Mouse (Mus musculus) ES-Bruce4 (cell line): ENCODE data around the gene Serpinb9.

Experiments used
- CTCF ChIP-seq: IDR thresholded peaks from one replicate; pipeline ENCODE4 v1.8.1; 2011; ENCODE audit warnings: low read depth, low read length
- EP300 ChIP-seq: IDR thresholded peaks from 2 replicates; pipeline ENCODE4 v1.6.1; 2011; ENCODE audit warnings: low read depth, low read length; ENCODE audit not compliant: insufficient read depth
- POLR2A ChIP-seq: IDR thresholded peaks from one replicate; pipeline ENCODE4 v1.8.1; 2011; ENCODE audit warnings: low read length; ENCODE audit not compliant: insufficient read depth

DNA sequence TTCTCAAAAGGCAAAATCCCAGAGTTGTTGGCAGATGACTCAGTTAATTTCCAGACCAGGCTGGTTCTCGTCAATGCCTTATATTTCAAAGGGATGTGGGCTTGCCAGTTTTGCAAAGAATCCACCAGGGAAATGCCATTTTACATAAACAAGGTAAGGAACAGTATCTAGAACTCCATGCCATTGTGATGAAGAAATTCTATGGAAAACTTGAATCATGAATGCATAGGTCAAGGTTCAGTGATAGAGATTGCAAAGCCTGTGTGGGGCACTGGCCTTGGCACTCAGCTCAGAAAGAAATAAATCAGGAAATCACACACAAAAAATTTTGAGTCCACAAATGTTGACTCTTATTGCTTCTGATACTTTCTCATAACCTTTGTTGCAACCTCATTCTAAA lies 32.5 kb downstream of the Serpinb9 start:
- TF ChIP-seq CTCF (no peak), POLR2A (no peak), EP300 (no peak)
